Mouse (Mus musculus) neural tube, embryonic 11.5 days (tissue): ENCODE results near the gene Gm21188. TPM values are rescaled to one million over a fixed set of nuclear protein-coding genes. Genes with fewer than 3 reads are reported as not detected.
"Not testable (repeated sequence)": the region's sequence is repeated elsewhere in the genome, so short reads cannot be mapped to it uniquely, and the experiment has no call there.

Experiments used
- ATAC-seq: fragments of 200-750 bp; cut with Nextera tagmentation; 2 replicates; pipeline ENCODE4 v1.8.0; 2017; ENCODE audit warnings: moderate number of reproducible peaks, mild to moderate bottlenecking, moderate TSS enrichment, moderate library complexity; ENCODE audit not compliant: insufficient read depth, low FRiP score, low TSS enrichment
- DNase-seq: peaks from one replicate; pipeline ENCODE4 v3.0.0-alpha.2; 2015; ENCODE audit warnings: low spot score
- H3K27ac ChIP-seq: fragments of 300-500 bp; sonication (generic); 2 replicates; pipeline ENCODE4 v1.5.1; 2014; ENCODE audit warnings: low read depth, mild to moderate bottlenecking, low read length
- H3K27me3 ChIP-seq: fragments of 300-500 bp; sonication (generic); 2 replicates; pipeline ENCODE4 v1.6.1; 2014; ENCODE audit warnings: mild to moderate bottlenecking, low read length, mixed read lengths; ENCODE audit not compliant: control insufficient read depth, insufficient read depth
- H3K36me3 ChIP-seq: fragments of 300-500 bp; sonication (generic); 2 replicates; pipeline ENCODE4 v1.6.1; 2014; ENCODE audit warnings: mild to moderate bottlenecking, low read length, moderate library complexity, mixed read lengths; ENCODE audit not compliant: control insufficient read depth, insufficient read depth
- H3K4me1 ChIP-seq: fragments of 300-500 bp; sonication (generic); 2 replicates; pipeline ENCODE4 v1.6.1; 2014; ENCODE audit warnings: low read length, mixed read lengths; ENCODE audit not compliant: control insufficient read depth, insufficient read depth
- H3K4me2 ChIP-seq: fragments of 300-500 bp; sonication (generic); 2 replicates; pipeline ENCODE4 v1.6.1; 2014; ENCODE audit warnings: low read depth, mild to moderate bottlenecking, moderate library complexity
- H3K4me3 ChIP-seq: fragments of 300-500 bp; sonication (generic); 2 replicates; pipeline ENCODE4 v1.5.1; 2014; ENCODE audit warnings: low read depth, low read length
- H3K9ac ChIP-seq: fragments of 300-500 bp; sonication (generic); 2 replicates; pipeline ENCODE4 v1.6.1; 2014; ENCODE audit warnings: mild to moderate bottlenecking, low read length
- H3K9me3 ChIP-seq: fragments of 300-500 bp; sonication (generic); 2 replicates; pipeline ENCODE4 v1.6.1; 2016; ENCODE audit warnings: low read length; ENCODE audit not compliant: control insufficient read depth
- whole genome bisulfite sequencing: fragments of 180-500 bp; shearing (Covaris S2); extraction: QIAGEN DNeasy Blood & Tissue Kit; methylation state at CpG from one replicate; pipeline ENCODE4 v1.1.7; 2014; 5-methylcytosine and 5-hydroxymethylcytosine counted together
- polyA plus RNA-seq: library from polyadenylated mRNA; unstranded; fragments of >200 nt; fragmentation: Nextera tagmentation; extraction: Ambion mirVana; gene quantifications from 2 replicates; pipeline ENCODE4 v1.2.1, GENCODE M21; 2014

Gene Gm21188
- polyA plus RNA-seq, 1 experiment from 2014 or later, result not detected

DNA sequence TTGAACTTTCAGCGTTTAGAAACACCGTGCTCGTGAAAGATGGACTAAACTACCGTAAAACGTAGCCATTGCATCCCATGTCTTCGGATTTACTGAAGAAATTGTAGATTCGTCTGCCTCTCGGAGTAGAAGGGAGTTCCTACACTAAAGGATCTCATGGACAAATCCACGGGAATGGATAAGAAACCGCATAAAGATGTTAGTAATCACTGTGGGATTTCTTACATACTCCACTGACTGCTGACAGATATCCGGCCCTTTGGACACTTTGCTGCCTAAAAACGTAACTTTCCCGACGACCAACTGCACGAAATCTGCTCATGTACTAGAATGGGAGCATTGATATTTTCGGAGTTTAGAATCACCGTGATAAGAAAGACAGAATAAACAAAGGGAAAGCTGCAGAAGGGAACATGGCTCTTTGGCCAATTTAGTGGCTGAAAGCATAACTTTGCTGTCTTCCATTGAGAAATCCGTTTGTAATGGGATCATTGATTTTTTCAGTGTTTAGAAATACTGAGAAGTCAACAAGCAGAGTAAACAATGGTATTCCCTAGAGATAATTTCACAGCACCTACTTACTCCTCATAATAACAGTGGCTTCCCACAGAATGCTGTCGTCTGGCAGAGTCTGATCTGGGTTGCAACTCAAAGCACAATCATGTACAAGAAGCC lies 18.3 kb downstream of the Gm21188 start:
- ATAC-seq, H3K4me3 ChIP-seq, H3K27ac ChIP-seq, H3K9ac ChIP-seq, H3K4me1 ChIP-seq, H3K4me2 ChIP-seq, H3K36me3 ChIP-seq, H3K9me3 ChIP-seq: not testable (repeated sequence)
- 1% methylated on average over 16 of the region's 19 CpGs for WGBS
- peaks cover 20% of the 10 kb centered on the region for H3K27me3 ChIP-seq
- DNase-seq, result peak; percentile 17

DNA sequence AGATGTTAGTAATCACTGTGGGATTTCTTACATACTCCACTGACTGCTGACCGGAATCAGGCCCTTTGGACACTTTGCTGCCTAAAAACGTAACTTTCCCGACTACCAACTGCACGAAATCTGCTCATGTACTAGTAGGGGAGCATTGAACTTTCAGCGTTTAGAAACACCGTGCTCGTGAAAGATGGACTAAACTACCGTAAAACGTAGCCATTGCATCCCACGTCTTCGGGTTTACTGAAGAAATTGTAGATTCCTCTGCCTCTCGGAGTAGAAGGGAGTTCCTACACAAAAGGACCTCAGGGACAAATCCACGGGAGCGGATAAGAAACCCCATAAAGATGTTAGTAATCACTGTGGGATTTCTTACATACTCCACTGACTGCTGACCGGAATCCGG lies 20.3 kb downstream of the Gm21188 start:
- under 1% methylated on average over 13 of the region's 16 CpGs for WGBS
- not testable (repeated sequence) for H3K4me1 ChIP-seq, H3K4me3 ChIP-seq, H3K4me2 ChIP-seq, H3K9me3 ChIP-seq, H3K9ac ChIP-seq, DNase-seq, H3K36me3 ChIP-seq, ATAC-seq, H3K27ac ChIP-seq, H3K27me3 ChIP-seq

DNA sequence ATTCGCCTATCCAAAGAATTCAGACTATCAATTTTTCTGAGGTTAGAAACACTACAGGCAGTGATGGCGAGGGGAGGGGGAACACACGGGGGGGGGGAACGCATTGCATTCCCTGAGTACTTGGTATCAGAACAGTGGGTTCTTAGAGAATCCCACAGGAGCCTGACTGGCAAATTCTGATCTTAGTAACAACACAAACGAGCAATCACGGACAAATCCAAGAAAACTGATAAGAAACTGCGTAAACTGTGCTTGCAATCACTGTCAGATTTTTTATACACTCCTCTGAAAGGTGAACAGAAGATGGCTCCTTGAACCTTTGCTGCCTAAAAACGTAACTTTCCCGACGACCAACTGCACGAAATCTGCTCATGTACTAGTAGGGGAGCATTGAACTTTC lies 24.6 kb downstream of the Gm21188 start:
- H3K4me1 ChIP-seq, H3K9me3 ChIP-seq, H3K36me3 ChIP-seq, H3K4me2 ChIP-seq, ATAC-seq, H3K4me3 ChIP-seq, H3K9ac ChIP-seq, H3K27ac ChIP-seq: not testable (repeated sequence)
- DNase-seq, result peak; percentile 9
- peaks cover 12% of the 10 kb centered on the region for H3K27me3 ChIP-seq
- under 1% methylated on average over 10 of the region's 11 CpGs for WGBS

DNA sequence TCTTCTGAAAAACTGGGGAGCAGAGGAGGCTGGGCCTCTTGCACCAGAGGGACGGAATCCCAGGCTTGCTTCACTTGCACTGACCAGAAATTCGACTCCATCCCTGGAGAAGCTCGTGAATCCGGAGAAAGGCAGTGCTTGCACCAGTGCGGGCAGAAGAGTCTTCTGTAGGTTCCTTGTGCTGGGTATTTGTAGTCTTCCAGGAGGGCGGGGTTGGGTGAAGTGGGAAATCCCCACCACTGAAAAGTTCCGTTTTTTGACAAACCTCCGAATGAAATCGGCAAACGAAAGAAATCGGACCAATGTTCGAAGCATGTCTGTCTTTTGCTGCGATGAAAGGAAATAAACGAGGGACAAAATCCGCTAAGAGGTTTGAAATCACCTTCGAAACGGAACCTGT lies 25.1 kb downstream of the Gm21188 start, which contains the start of gene Gm36079:
Gm36079 (minus strand) TSS at position 101 of the 400 bp plus-strand sequence.
- H3K36me3 ChIP-seq, ATAC-seq: not testable (repeated sequence)
- no CpG with 5 or more reads among the region's 17 CpGs for WGBS

DNA sequence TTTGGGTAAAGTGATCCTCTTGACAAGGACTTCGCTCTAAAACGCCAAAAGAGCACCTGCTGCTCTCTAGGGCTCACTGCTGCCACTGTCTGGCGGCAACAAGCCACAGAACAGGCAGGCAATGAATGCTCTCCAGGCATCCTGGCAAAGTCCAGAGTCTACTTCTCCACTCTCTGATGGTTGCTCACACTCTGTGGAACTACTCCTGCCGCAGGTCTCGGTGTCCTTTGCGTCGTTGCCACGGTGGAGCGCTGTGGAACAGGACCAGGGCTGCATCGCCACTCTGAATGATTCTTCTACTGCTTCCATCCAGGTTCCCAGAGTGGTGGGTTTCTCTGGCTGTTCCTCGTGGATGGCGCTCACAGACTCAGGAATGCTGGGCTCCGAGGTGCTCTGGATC lies 25.6 kb downstream of the Gm21188 start:
- not testable (repeated sequence) for DNase-seq, H3K4me2 ChIP-seq, H3K9me3 ChIP-seq, H3K9ac ChIP-seq, H3K27ac ChIP-seq, H3K4me1 ChIP-seq, H3K4me3 ChIP-seq, H3K36me3 ChIP-seq
- 0% methylated on average over 3 of the region's 13 CpGs for WGBS
- ATAC-seq, result peak; percentile 50; the same call in 1 of the 2 replicates
- peaks cover 12% of the 10 kb centered on the region for H3K27me3 ChIP-seq

More for the DNA sequence above, 25.1 kb downstream of the Gm21188 start, which contains the start of gene Gm36079:
- not testable (repeated sequence) for H3K4me1 ChIP-seq, H3K9me3 ChIP-seq, DNase-seq, H3K9ac ChIP-seq, H3K4me2 ChIP-seq, H3K4me3 ChIP-seq, H3K27ac ChIP-seq
- H3K27me3 ChIP-seq, result peaks cover 12% of the 10 kb centered on the region

DNA sequence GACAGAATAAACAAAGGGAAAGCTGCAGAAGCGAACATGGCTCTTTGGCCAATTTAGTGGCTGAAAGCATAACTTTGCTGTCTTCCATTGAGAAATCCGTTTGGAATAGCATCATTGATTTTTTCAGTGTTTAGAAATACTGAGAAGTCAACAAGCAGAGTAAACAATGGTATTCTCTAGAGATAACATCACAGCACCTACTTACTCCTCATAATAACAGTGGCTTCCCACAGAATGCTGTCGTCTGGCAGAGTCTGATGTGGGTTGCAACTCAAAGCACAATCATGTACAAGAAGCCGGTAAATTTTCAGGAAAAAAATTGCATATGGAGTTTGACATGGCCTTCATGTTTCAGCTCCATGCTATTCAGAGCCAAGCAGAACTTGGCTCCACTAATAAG lies 26.4 kb downstream of the Gm21188 start:
- H3K9ac ChIP-seq, H3K27ac ChIP-seq, H3K4me3 ChIP-seq, H3K4me2 ChIP-seq, ATAC-seq, H3K4me1 ChIP-seq, H3K36me3 ChIP-seq, H3K9me3 ChIP-seq: not testable (repeated sequence)
- DNase-seq, result peak; percentile 4
- H3K27me3 ChIP-seq, result peaks cover 12% of the 10 kb centered on the region
- 10% methylated on average over 4 of the region's 4 CpGs for WGBS

DNA sequence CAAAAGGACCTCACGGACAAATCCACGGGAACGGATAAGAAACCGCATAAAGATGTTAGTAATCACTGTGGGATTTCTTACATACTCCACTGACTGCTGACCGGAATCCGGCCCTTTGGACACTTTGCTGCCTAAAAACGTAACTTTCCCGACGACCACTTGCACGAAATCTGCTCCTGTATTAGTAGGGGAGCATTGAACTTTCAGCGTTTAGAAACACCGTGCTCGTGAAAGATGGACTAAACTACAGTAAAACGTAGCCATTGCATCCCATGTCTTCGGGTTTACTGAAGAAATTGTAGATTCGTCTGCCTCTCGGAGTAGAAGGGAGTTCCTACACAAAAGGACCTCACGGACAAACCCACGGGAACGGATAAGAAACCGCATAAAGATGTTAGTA lies 27.0 kb downstream of the Gm21188 start:
- 3% methylated on average over 19 of the region's 21 CpGs for WGBS
- not testable (repeated sequence) for ATAC-seq

DNA sequence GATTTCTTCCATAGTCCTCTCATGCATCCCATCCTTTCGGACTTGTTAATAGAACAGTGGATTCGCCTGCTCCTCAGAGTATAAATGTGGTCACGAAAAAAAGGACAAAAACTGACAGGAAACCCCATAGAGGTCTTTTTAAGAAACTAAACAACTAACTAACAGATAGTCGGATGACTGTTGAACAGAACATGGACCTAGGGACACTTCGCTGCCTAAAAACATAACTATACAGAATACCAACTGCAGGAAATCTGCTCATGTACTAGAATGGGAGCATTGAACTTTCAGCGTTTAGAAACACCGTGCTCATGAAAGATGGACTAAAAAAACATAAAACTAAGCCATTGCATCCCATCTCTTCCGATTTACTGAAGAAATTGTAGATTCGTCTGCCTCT lies 27.4 kb downstream of the Gm21188 start:
- not testable (repeated sequence) for ATAC-seq, H3K9ac ChIP-seq, H3K4me2 ChIP-seq, H3K36me3 ChIP-seq, H3K27ac ChIP-seq, H3K9me3 ChIP-seq, H3K4me3 ChIP-seq, H3K4me1 ChIP-seq
- DNase-seq, result peak; percentile 7
- whole genome bisulfite sequencing, result 8% methylated on average over 9 of the region's 9 CpGs
- peaks cover 12% of the 10 kb centered on the region for H3K27me3 ChIP-seq

More for the DNA sequence above, 27.0 kb downstream of the Gm21188 start:
- not testable (repeated sequence) for H3K9me3 ChIP-seq, H3K4me2 ChIP-seq, H3K27ac ChIP-seq, H3K4me1 ChIP-seq, H3K36me3 ChIP-seq, H3K4me3 ChIP-seq, H3K9ac ChIP-seq
- peak; percentile 10 for DNase-seq
- peaks cover 12% of the 10 kb centered on the region for H3K27me3 ChIP-seq

DNA sequence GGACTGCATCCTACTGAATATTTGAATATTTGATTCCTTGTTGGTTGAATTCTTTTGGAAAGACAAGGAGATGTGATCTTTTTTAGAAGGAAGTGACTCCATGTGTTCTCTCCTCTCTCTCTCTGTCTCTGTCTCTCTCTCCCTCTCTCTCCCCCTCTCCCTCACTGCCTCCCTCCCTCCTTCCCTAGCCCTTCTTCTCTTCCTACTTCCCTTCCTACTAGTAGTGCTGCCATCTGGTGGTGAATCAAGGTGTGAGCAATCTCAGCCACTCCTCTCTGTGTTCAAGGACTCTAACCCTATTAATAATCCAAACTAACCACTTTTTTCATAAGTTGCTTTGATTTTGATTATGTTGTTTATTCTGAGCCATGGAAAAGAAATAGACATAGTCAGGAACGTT lies 30.5 kb downstream of the Gm21188 start:
- H3K27ac ChIP-seq, H3K4me3 ChIP-seq, H3K9me3 ChIP-seq, H3K4me1 ChIP-seq, H3K36me3 ChIP-seq, H3K9ac ChIP-seq, DNase-seq, H3K4me2 ChIP-seq: not testable (repeated sequence)
- WGBS, result no CpG with 5 or more reads among the region's 1 CpGs
- ATAC-seq, result peak; percentile 31; the same call in 1 of the 2 replicates
- H3K27me3 ChIP-seq, result peaks cover 12% of the 10 kb centered on the region
